Mouse (Mus musculus) neutrophil, adult 83 days (primary cell): ENCODE results near the gene Slamf1. TPM values are rescaled to one million over a fixed set of nuclear protein-coding genes. Genes with fewer than 3 reads are reported as not detected.

Source experiments
- total RNA-seq, 2 experiments: library from RNA; stranded (reverse); gene quantifications; one replicate each; pipeline ENCODE4 v1.2.4; 2023

The Slamf1 gene
- total RNA-seq: under 1 TPM; 0.24 to 0.37 TPM

DNA sequence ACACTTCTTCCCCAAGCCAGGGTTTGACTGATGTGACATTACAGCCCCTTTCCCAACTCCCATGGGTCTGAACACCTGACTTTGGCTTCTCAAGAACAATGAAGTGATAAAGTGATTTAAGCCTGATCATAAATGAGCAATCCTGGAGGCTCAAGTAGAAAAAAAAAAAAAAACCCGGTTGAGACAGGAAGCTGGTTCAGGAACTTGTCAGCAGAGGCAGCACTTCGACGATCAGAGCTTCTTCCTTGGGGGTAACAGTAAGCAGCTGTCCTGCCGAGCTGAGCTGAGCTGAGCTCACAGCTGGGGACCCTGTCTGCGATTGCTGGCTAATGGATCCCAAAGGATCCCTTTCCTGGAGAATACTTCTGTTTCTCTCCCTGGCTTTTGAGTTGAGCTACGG, at the start of gene Slamf1:
Gene Slamf1 (plus strand): TSS at position 230 of the 400 bp plus-strand sequence.

GRCm38 (mm10) chr1:171839488-171839887, 72.6 kb downstream of the Slamf1 start, which contains the start of gene Cd84:
Gene Cd84, plus strand, starts transcription at chr1:171839697.

Other genes starting within 250 kb of the Slamf1 start
- gene Itln1, start 231.8 kb upstream of the Slamf1 start, total RNA-seq: not detected
- gene Cd244a, start 207.9 kb upstream of the Slamf1 start, total RNA-seq: 10 to 100 TPM in 1 of 2 experiments, 1 to 10 TPM in 1; 7.8 to 14.4 TPM
- gene Ly9, start 159.7 kb upstream of the Slamf1 start, total RNA-seq: 10 to 100 TPM; 16.6 to 22.7 TPM
- gene Slamf7, start 114.1 kb upstream of the Slamf1 start, total RNA-seq: 1 to 10 TPM; 2.5 to 2.7 TPM
- 10 to 100 TPM; 68.5 to 73.3 TPM for gene Cd48, start 85.1 kb upstream of the Slamf1 start, total RNA-seq
- 100 to 1,000 TPM; 235 to 268 TPM for gene Cd84, start 72.6 kb downstream of the Slamf1 start, total RNA-seq
- 10 to 100 TPM; 20.3 to 26.5 TPM for gene Gm10521, start 128.5 kb downstream of the Slamf1 start, total RNA-seq
- 1 to 10 TPM; 1.9 to 2.5 TPM for gene Slamf6, start 150.4 kb downstream of the Slamf1 start, total RNA-seq